Mouse (Mus musculus): Measurements from ENCODE around the gene Cdh13. TPM values are rescaled to one million over a fixed set of nuclear protein-coding genes. Genes with fewer than 3 reads are reported as not detected.

Gene Cdh13
- polyA plus RNA-seq, 2 experiments, result 9.3 to 25.2 TPM

DNA sequence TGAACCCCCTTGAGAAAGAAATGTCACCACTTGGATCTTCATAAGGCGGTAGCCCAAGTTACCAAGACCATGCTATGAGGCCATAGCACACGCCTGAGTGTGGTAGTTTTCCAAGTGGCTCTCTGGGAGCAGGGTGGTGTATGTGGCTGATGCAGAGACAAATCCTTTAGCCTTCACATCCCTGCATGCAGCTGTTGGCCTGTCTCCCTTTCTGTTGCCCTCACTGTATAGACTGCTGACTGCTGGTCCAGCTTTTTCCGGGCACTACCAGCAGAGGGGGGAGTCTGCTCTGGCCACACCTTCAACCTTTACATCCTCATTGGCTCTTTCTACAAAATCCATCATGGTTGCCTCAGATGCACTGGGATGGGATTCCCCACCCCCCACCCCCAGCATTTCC is 844.7 kb downstream of the Cdh13 start:
- no peak for TF ChIP-seq POLR2A (IDR thresholded peaks at IDR 0.05; ENCODE audit: borderline replicate concordance, extremely low read depth, insufficient read depth, insufficient read length)
- DNase-seq (ENCODE audit: low spot score) (no peak), ATAC-seq (ENCODE audit: low FRiP score, low read depth) (no peak)
- H3K27me3 ChIP-seq (ENCODE audit: control insufficient read depth, insufficient read depth, low read length), result no peaks in the 10 kb centered on the region
- H3K9ac ChIP-seq (ENCODE audit: low read depth, low read length, severe bottlenecking), result no peak overlapping the region
- no peak overlapping the region for H3K4me3 ChIP-seq (replicated peaks; ENCODE audit: low read length)
- H3K27ac ChIP-seq (replicated peaks; ENCODE audit: low read depth, low read length), result no peak overlapping the region
- H3K9me3 ChIP-seq (ENCODE audit: control insufficient read depth, low read length), result no peaks in the 10 kb centered on the region
- H3K4me2 ChIP-seq (replicated peaks; ENCODE audit: low read depth, low read length, severe bottlenecking), result no peak overlapping the region
- H3K4me1 ChIP-seq (ENCODE audit: control insufficient read depth, insufficient read depth, low read length), result no peaks in the 10 kb centered on the region
- WGBS, result 67% methylated on average over 3 of the region's 3 CpGs
- H3K36me3 ChIP-seq (ENCODE audit: control insufficient read depth, insufficient read depth, low read length), result no peaks in the 10 kb centered on the region

DNA sequence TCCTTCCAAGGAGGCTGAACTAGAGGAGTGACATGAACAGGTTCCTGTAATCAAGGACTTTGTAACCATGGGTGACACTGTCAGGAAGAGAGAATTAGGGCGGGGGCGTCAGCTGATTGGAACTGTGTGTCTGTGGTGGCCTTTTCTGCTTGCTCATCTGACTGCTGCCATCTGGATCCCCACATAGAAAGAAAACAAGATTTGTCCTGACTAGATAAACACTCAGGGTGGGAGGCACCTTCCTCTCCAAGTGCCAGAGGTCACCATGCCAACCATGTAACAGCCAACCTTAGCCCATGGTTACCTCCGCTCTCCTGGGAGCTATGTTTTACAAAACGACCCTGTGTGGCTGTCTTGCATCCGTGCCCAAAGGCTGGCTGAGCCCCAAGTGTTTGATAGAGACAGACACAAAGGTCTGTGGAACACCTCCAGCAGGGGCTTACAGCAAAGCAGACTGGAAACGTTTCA is 873.0 kb downstream of the Cdh13 start:
- H3K27ac ChIP-seq (replicated peaks; ENCODE audit: low read depth, low read length), result no peak overlapping the region
- H3K4me2 ChIP-seq (replicated peaks; ENCODE audit: low read depth, low read length, severe bottlenecking), result no peak overlapping the region
- TF ChIP-seq POLR2A (IDR thresholded peaks at IDR 0.05; ENCODE audit: borderline replicate concordance, extremely low read depth, insufficient read depth, insufficient read length), result no peak
- 67% methylated on average over 6 of the region's 6 CpGs for WGBS
- ATAC-seq (ENCODE audit: low FRiP score, low read depth) (no peak), DNase-seq (ENCODE audit: low spot score) (no peak)
- no peak overlapping the region for H3K9ac ChIP-seq (ENCODE audit: low read depth, low read length, severe bottlenecking)
- H3K4me3 ChIP-seq (replicated peaks; ENCODE audit: low read length), result no peak overlapping the region
- no peaks in the 10 kb centered on the region for H3K36me3 ChIP-seq (ENCODE audit: control insufficient read depth, insufficient read depth, low read length)
- H3K27me3 ChIP-seq (ENCODE audit: control insufficient read depth, insufficient read depth, low read length), result no peaks in the 10 kb centered on the region
- no peaks in the 10 kb centered on the region for H3K4me1 ChIP-seq (ENCODE audit: control insufficient read depth, insufficient read depth, low read length)
- no peaks in the 10 kb centered on the region for H3K9me3 ChIP-seq (ENCODE audit: control insufficient read depth, low read length)

DNA sequence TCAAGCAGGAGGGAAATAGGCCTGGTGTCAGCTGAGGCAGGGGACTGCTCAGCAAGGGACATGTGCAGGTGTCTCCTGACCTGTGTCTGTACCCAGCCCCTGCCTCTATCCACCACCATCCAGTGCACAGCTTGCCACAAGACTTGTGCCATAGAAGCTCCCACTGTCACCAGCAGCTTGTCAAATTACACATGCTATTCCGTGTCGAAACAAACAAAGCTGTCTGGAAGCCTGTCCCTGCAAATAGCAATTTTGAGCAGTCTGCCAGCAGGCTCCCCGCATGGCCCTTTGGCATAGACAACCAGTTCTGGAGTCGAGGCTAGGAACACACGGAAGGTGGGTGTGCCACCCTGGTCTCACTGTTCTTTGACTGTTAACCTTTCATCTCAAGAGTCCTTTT is 875.1 kb downstream of the Cdh13 start:
- DNase-seq (ENCODE audit: low spot score) (no peak), ATAC-seq (ENCODE audit: low FRiP score, low read depth) (no peak)
- H3K27me3 ChIP-seq (ENCODE audit: control insufficient read depth, insufficient read depth, low read length), result no peaks in the 10 kb centered on the region
- H3K27ac ChIP-seq (replicated peaks; ENCODE audit: low read depth, low read length), result no peak overlapping the region
- H3K4me3 ChIP-seq (replicated peaks; ENCODE audit: low read length), result no peak overlapping the region
- no peak overlapping the region for H3K4me2 ChIP-seq (replicated peaks; ENCODE audit: low read depth, low read length, severe bottlenecking)
- WGBS, result 78% methylated on average over 5 of the region's 5 CpGs
- H3K9ac ChIP-seq (ENCODE audit: low read depth, low read length, severe bottlenecking), result no peak overlapping the region
- no peaks in the 10 kb centered on the region for H3K9me3 ChIP-seq (ENCODE audit: control insufficient read depth, low read length)
- no peaks in the 10 kb centered on the region for H3K4me1 ChIP-seq (ENCODE audit: control insufficient read depth, insufficient read depth, low read length)
- no peak for TF ChIP-seq POLR2A (IDR thresholded peaks at IDR 0.05; ENCODE audit: borderline replicate concordance, extremely low read depth, insufficient read depth, insufficient read length)
- H3K36me3 ChIP-seq (ENCODE audit: control insufficient read depth, insufficient read depth, low read length), result no peaks in the 10 kb centered on the region

- Histone ChIP-seq H3K9ac (ENCODE audit: low read depth, low read length, severe bottlenecking) (no peak overlapping the region), H3K27ac (replicated peaks; ENCODE audit: low read depth, low read length) (no peak overlapping the region), H3K27me3 (ENCODE audit: control insufficient read depth, insufficient read depth, low read length) (no peaks in the 10 kb centered on the region), H3K9me3 (ENCODE audit: control insufficient read depth, low read length) (no peaks in the 10 kb centered on the region), H3K4me2 (replicated peaks; ENCODE audit: low read depth, low read length, severe bottlenecking) (no peak overlapping the region), H3K36me3 (ENCODE audit: control insufficient read depth, insufficient read depth, low read length) (no peaks in the 10 kb centered on the region), H3K4me3 (replicated peaks; ENCODE audit: low read length) (no peak overlapping the region), H3K4me1 (ENCODE audit: control insufficient read depth, insufficient read depth, low read length) (no peaks in the 10 kb centered on the region)
- ATAC-seq (ENCODE audit: low FRiP score, low read depth) (no peak), DNase-seq (ENCODE audit: low spot score) (no peak)
- WGBS, result 45% methylated on average over 8 of the region's 8 CpGs
- no peak for TF ChIP-seq POLR2A (IDR thresholded peaks at IDR 0.05; ENCODE audit: borderline replicate concordance, extremely low read depth, insufficient read depth, insufficient read length)
These were observed 876.3 kb downstream of the Cdh13 start for GRCm38 (mm10) chr8:119159794-119160193.

DNA sequence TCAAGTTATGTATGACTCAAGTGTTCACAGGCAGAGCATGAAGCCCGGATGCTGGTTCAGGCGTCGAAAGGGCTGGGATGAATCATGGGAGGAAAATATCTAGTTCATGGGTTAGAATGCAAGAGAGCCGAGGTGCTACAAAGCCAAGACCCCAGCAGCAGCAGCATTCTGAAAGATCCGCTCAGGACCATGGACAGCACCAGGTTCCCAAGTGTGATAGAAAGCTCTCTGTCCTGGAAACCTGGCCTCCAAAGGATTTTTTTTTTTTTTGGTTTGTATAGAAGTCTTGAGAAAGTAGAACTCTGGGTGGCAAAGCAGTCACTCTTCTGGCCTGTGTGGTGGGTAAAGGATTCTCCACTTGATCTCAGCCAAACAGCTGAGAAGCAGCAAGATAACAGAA is 880.5 kb downstream of the Cdh13 start:
- ATAC-seq (ENCODE audit: low FRiP score, low read depth), result no peak
- Histone ChIP-seq H3K9me3 (ENCODE audit: control insufficient read depth, low read length) (no peaks in the 10 kb centered on the region), H3K4me2 (replicated peaks; ENCODE audit: low read depth, low read length, severe bottlenecking) (no peak overlapping the region), H3K4me1 (ENCODE audit: control insufficient read depth, insufficient read depth, low read length) (no peaks in the 10 kb centered on the region), H3K27me3 (ENCODE audit: control insufficient read depth, insufficient read depth, low read length) (no peaks in the 10 kb centered on the region), H3K36me3 (ENCODE audit: control insufficient read depth, insufficient read depth, low read length) (no peaks in the 10 kb centered on the region), H3K4me3 (replicated peaks; ENCODE audit: low read length) (no peak overlapping the region), H3K9ac (ENCODE audit: low read depth, low read length, severe bottlenecking) (no peak overlapping the region), H3K27ac (replicated peaks; ENCODE audit: low read depth, low read length) (no peak overlapping the region)
- WGBS, result 59% methylated on average over 5 of the region's 5 CpGs
- DNase-seq (ENCODE audit: low spot score), result peak; percentile 84
- TF ChIP-seq POLR2A (IDR thresholded peaks at IDR 0.05; ENCODE audit: borderline replicate concordance, extremely low read depth, insufficient read depth, insufficient read length), result no peak

All from limb, embryonic 14.5 days (tissue).